Mouse (Mus musculus) hindbrain, postnatal 0 days (tissue): Measurements from ENCODE around the gene Srrm4. TPM values are rescaled to one million over a fixed set of nuclear protein-coding genes. Genes with fewer than 3 reads are reported as not detected.

Source experiments
- ATAC-seq: fragments of 200-750 bp; cut with Nextera tagmentation; 2 replicates; pipeline ENCODE4 v1.8.0; 2017; ENCODE audit warnings: mild to moderate bottlenecking, moderate TSS enrichment, moderate library complexity
- DNase-seq: peaks from one replicate; pipeline ENCODE4 v3.0.0-alpha.2; 2015; ENCODE audit warnings: low spot score
- H3K27ac ChIP-seq: fragments of 300-500 bp; sonication (generic); 2 replicates; pipeline ENCODE4 v1.5.1; 2014; ENCODE audit warnings: mild to moderate bottlenecking
- H3K27me3 ChIP-seq: fragments of 300-500 bp; sonication (generic); 2 replicates; pipeline ENCODE4 v1.6.1; 2014; ENCODE audit warnings: low read length, mixed read lengths; ENCODE audit not compliant: insufficient read depth
- H3K36me3 ChIP-seq: fragments of 300-500 bp; sonication (generic); 2 replicates; pipeline ENCODE4 v1.6.1; 2014; ENCODE audit warnings: low read length, mixed read lengths; ENCODE audit not compliant: insufficient read depth
- H3K4me1 ChIP-seq: fragments of 300-500 bp; sonication (generic); 2 replicates; pipeline ENCODE4 v1.6.1; 2014; ENCODE audit warnings: antibody characterized with exemption, low read length, mixed read lengths; ENCODE audit not compliant: insufficient read depth
- H3K4me2 ChIP-seq: fragments of 300-500 bp; sonication (generic); 2 replicates; pipeline ENCODE4 v1.6.1; 2014; ENCODE audit warnings: low read depth, mild to moderate bottlenecking, low read length, moderate library complexity, mixed read lengths
- H3K4me3 ChIP-seq: fragments of 300-500 bp; sonication (generic); 2 replicates; pipeline ENCODE4 v1.5.1; 2014; ENCODE audit warnings: low read length
- H3K9ac ChIP-seq: fragments of 300-500 bp; sonication (generic); replicated peaks from 2 replicates; pipeline ENCODE4 v1.6.1; 2014; ENCODE audit warnings: mild to moderate bottlenecking, low read length, moderate library complexity, mixed read lengths
- H3K9me3 ChIP-seq: fragments of 300-500 bp; sonication (generic); 2 replicates; pipeline ENCODE4 v1.6.1; 2016; ENCODE audit warnings: low read length, mixed read lengths
- CTCF ChIP-seq: IDR thresholded peaks from 2 replicates; pipeline ENCODE4 v1.5.1; 2016; ENCODE audit warnings: antibody characterized with exemption, control low read depth, low read depth
- WGBS: fragments of 180-500 bp; shearing (Covaris S2); extraction: QIAGEN DNeasy Blood & Tissue Kit; methylation state at CpG from one replicate; pipeline ENCODE4 v1.1.7; 2014; 5-methylcytosine and 5-hydroxymethylcytosine counted together
- polyA plus RNA-seq: library from polyadenylated mRNA; unstranded; fragments of >200 nt; fragmentation: Nextera tagmentation; extraction: Ambion mirVana; gene quantifications from 2 replicates; pipeline ENCODE4 v1.2.1, GENCODE M21; 2015
- total RNA-seq: library from RNA; depleted of rRNA; stranded (reverse); fragments of >200 nt; gene quantifications from 2 replicates; pipeline ENCODE4 v1.2.3, GENCODE M21; 2014

The Srrm4 gene
- total and polyA plus RNA-seq, 2 experiments from 2014 or later = 5.9 to 12.5 TPM

DNA sequence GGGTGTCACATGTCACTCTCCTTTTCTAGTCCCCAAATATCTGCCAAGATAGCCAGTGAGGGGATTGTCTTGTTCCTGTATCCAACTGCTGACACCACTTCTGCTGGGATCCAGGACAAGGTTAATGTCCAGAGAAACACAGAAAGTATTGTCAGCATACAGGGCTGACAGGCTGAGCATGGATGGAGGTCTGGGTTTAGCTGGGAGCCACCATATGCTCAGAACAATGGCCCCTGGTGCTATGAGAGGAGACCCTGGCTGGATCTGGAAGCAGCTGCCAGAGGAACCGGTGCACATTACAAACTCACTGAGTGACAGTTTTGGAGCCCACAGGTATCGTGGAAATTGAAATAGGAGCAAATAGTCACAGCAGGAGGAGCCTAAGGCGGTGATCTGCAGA is 52.3 kb downstream of the Srrm4 start:
- H3K4me3 ChIP-seq = no peak overlapping the region
- H3K36me3 ChIP-seq = no peaks in the 10 kb centered on the region
- TF ChIP-seq CTCF = no peak
- no peaks in the 10 kb centered on the region for H3K4me1 ChIP-seq
- WGBS = 29% methylated on average over 3 of the region's 3 CpGs
- H3K9ac ChIP-seq = no peak overlapping the region
- ATAC-seq (0 out of 2 replicates have a peak, but pooled peaks have one; percentile 24), DNase-seq (peak; percentile 24)
- H3K4me2 ChIP-seq = 0 out of 2 replicates have a peak overlapping the region, but pooled peaks have one; percentile 17
- no peaks in the 10 kb centered on the region for H3K27me3 ChIP-seq
- peak overlapping the region; percentile 1; the same call in 1 of the 2 replicates for H3K27ac ChIP-seq
- no peaks in the 10 kb centered on the region for H3K9me3 ChIP-seq

DNA sequence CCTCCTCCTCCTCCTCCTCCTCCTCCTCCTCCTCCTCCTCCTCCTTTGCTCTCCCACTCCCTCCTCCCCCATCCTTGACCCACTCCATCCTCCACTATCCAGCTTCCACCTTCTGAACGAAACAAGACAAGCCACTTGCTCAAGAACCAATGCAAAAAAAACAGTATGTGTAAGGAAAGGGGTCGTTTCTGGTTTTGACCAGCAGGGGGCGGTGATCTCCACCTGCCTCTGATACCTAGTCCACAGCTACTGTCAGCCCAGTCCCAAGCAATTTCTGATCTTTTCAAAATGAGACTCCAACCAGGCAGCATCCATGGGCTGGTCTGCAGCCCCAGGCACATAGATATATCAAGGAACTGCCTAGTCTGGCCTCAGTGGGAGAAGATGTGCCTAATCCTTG is 53.1 kb downstream of the Srrm4 start:
- ATAC-seq = no peak
- 54% methylated on average over 3 of the region's 3 CpGs for WGBS
- Histone ChIP-seq H3K4me1 (no peaks in the 10 kb centered on the region), H3K27me3 (no peaks in the 10 kb centered on the region), H3K4me3 (no peak overlapping the region), H3K27ac (no peak overlapping the region), H3K36me3 (no peaks in the 10 kb centered on the region), H3K9me3 (no peaks in the 10 kb centered on the region), H3K9ac (no peak overlapping the region), H3K4me2 (no peak overlapping the region)
- no peak for DNase-seq
- TF ChIP-seq CTCF = peak; percentile 61

DNA sequence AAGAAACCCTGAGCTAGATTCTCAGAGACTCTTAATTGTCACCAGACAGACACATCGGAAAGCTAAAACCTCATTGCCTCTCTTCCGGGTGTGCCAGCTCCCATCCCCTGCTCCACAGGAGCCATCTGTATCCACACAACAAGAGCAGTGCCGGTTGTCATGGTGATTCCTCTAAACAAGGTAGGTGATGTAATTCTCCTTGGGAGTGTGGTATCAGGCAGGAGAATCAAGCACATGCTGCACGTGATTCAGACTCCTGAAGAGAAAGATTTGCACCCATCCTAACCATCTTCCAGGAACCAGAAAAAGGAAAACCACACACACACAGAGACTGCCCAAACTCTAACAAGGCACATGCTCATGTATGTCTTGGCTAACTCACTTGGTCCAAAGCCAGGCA is 65.3 kb downstream of the Srrm4 start:
- H3K4me3 ChIP-seq = no peak overlapping the region
- no peaks in the 10 kb centered on the region for H3K27me3 ChIP-seq
- 22% methylated on average over 4 of the region's 4 CpGs for WGBS
- ATAC-seq (peak; percentile 87), DNase-seq (peak; percentile 79)
- no peaks in the 10 kb centered on the region for H3K36me3 ChIP-seq
- H3K9me3 ChIP-seq = no peaks in the 10 kb centered on the region
- no peaks in the 10 kb centered on the region; the same call in 1 of the 2 replicates for H3K4me1 ChIP-seq
- H3K27ac ChIP-seq = no peak overlapping the region; the same call in 1 of the 2 replicates
- H3K4me2 ChIP-seq = no peak overlapping the region
- no peak for TF ChIP-seq CTCF
- no peak overlapping the region for H3K9ac ChIP-seq

DNA sequence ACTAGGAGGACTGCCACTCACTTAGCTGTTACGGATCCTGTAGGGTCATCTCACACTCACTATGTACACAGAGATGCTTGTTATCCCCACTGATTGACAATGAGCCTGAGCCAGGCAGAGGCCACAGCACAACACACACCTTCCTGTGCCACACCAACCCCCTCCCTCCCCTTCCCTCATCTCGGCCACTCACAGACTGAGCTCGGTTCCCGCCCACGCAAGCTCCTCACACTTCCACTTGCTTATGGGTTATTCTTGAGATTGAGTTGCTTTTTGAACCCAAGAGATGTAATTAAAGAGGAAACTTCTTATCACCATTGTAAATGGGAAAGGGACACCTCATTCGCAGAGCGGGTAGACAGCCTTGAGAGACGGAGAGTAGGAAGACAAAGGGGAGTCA is 66.3 kb downstream of the Srrm4 start:
- H3K4me3 ChIP-seq = no peak overlapping the region
- no peaks in the 10 kb centered on the region; the same call in 1 of the 2 replicates for H3K4me1 ChIP-seq
- no peak for TF ChIP-seq CTCF
- H3K9me3 ChIP-seq = no peaks in the 10 kb centered on the region
- H3K9ac ChIP-seq = no peak overlapping the region
- ATAC-seq (no peak), DNase-seq (no peak)
- H3K27ac ChIP-seq = no peak overlapping the region
- no peaks in the 10 kb centered on the region for H3K36me3 ChIP-seq
- no peak overlapping the region for H3K4me2 ChIP-seq
- H3K27me3 ChIP-seq = no peaks in the 10 kb centered on the region
- 80% methylated on average over 8 of the region's 8 CpGs for WGBS

DNA sequence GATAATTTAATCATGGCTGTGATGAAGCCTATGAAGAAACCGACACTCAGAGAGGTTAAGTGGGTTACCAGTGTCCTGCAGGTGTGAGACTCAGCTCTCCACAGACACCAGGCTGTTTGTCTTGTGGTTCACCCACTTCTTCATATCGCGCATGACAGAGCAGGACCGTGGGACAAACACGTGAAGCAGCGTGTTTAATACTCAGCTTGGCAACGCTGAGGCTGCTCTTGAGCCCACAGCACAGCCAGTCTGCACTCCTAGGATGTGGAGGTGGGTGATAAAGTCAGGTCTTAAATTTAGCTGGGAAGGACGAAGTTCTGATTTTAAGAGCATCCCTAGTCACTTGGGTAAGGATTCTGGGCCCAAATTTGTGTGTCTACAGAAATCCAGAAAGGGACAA is 68.1 kb downstream of the Srrm4 start:
- Histone ChIP-seq H3K4me3 (no peak overlapping the region), H3K27ac (no peak overlapping the region), H3K9me3 (no peaks in the 10 kb centered on the region), H3K9ac (no peak overlapping the region), H3K27me3 (no peaks in the 10 kb centered on the region), H3K36me3 (no peaks in the 10 kb centered on the region), H3K4me1 (no peaks in the 10 kb centered on the region; the same call in 1 of the 2 replicates), H3K4me2 (no peak overlapping the region)
- 78% methylated on average over 8 of the region's 8 CpGs for WGBS
- ATAC-seq (no peak), DNase-seq (no peak)
- TF ChIP-seq CTCF = no peak

GRCm38 (mm10) chr5:116523079-116523478 is 68.5 kb downstream of the Srrm4 start:
- no peak for TF ChIP-seq CTCF
- Histone ChIP-seq H3K9me3 (no peaks in the 10 kb centered on the region), H3K27ac (no peak overlapping the region), H3K4me3 (no peak overlapping the region), H3K27me3 (no peaks in the 10 kb centered on the region), H3K9ac (no peak overlapping the region), H3K36me3 (no peaks in the 10 kb centered on the region), H3K4me1 (no peaks in the 10 kb centered on the region; the same call in 1 of the 2 replicates), H3K4me2 (no peak overlapping the region)
- DNase-seq (no peak), ATAC-seq (no peak)
- 70% methylated on average over 9 of the region's 9 CpGs for WGBS

DNA sequence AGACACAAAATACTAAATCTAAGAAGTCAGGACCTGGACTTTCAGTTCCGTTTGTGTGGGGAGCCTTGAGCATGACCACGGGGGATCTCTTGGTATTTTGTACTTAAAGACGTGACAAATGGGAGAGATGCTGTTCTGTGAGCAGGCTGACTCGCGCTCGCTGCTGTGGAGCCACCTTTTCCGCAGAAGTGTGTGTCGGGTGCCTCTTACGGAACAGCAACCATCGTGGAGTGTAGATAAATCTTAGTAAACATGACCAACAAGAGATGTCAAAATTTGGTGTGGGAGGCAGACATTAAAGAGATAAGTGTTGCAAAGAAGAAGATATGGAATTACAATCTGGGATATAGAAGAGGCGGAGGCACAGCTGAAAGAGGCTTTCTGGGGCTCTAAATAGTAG is 69.3 kb downstream of the Srrm4 start:
- WGBS = 76% methylated on average over 11 of the region's 11 CpGs
- no peaks in the 10 kb centered on the region for H3K36me3 ChIP-seq

More for the DNA sequence above, 69.3 kb downstream of the Srrm4 start:
- no peak for DNase-seq
- Histone ChIP-seq H3K4me1 (no peaks in the 10 kb centered on the region; the same call in 1 of the 2 replicates), H3K9me3 (no peaks in the 10 kb centered on the region), H3K4me3 (no peak overlapping the region), H3K4me2 (no peak overlapping the region), H3K9ac (no peak overlapping the region), H3K27ac (no peak overlapping the region), H3K27me3 (no peaks in the 10 kb centered on the region)
- TF ChIP-seq CTCF = no peak
- no peak for ATAC-seq
